Mouse (Mus musculus) G1E (cell line): ENCODE measurements around the gene Mrm2.

Experiments
- CTCF ChIP-seq: IDR thresholded peaks from 2 replicates; pipeline ENCODE4 v1.5.1; 2012; ENCODE audit warnings: low read depth, low read length, inconsistent platforms, mixed read lengths
- GATA1 ChIP-seq: IDR thresholded peaks from 2 replicates; pipeline ENCODE4 v1.6.1; 2012; ENCODE audit warnings: borderline replicate concordance, low read length, inconsistent platforms, mixed read lengths
- GATA2 ChIP-seq: IDR thresholded peaks from 2 replicates; pipeline ENCODE4 v1.6.1; 2012; ENCODE audit warnings: low read depth, low read length, inconsistent platforms, borderline replicate concordance
- POLR2AphosphoS5 ChIP-seq: IDR thresholded peaks from 2 replicates; pipeline ENCODE4 v1.6.1; 2012; ENCODE audit warnings: low read depth, low read length, inconsistent platforms; ENCODE audit not compliant: insufficient replicate concordance
- TAL1 ChIP-seq: conservative IDR thresholded peaks from 2 replicates; pipeline ENCODE4 v1.6.1; 2012; ENCODE audit warnings: low read depth, low read length, inconsistent platforms, mixed read lengths

DNA sequence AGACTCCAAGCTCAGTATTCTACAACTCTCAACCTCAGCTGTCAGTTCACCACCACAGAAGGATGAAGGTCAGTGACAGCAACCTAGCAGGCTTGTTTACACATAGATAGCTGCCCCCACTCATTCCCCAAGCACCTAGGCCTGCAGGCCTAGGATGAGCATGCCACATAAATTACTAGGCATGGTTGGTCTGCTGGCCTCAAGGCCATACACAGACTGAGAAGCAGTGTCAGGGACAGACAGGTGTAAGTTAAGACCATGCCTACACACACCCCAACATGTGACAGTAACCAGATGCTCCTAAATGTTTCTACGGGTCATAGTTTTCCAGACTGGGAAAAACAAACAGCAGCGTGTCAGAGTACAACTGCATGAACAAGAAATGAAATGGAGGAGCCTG is 37.8 kb upstream of the Mrm2 start:
- no peak for TF ChIP-seq CTCF
- no peak for TF ChIP-seq POLR2AphosphoS5
- no peak for TF ChIP-seq TAL1
- TF ChIP-seq GATA1: no peak
- TF ChIP-seq GATA2: no peak
